Mouse (Mus musculus): Measurements from ENCODE around the gene Olfr209.

GRCm38 (mm10) chr16:59409800-59410199 lies 46.0 kb upstream of the Olfr209 start:
- TF ChIP-seq CTCF (IDR thresholded peaks at IDR 0.05; ENCODE audit: low read depth) (no peak), EP300 (IDR thresholded peaks at IDR 0.05; ENCODE audit: low read depth) (no peak)
